Mouse (Mus musculus) adrenal gland, adult (tissue): Measurements from ENCODE around the gene Rnf144b.

Experiments used
- DNase-seq, 2 experiments: peaks; one replicate each; pipeline ENCODE4 v3.0.0; 2022 to 2023; ENCODE audit warnings: low spot score in 1 of 2; ENCODE audit not compliant: inconsistent age in 2 of 2

The Rnf144b gene

GRCm38 (mm10) chr13:47215815-47216585, 93.5 kb downstream of the Rnf144b start:
- peak in 1 of 2 experiments; percentile 55 for DNase-seq

GRCm38 (mm10) chr13:47217107-47217571, 94.7 kb downstream of the Rnf144b start:
- peak; percentile 53 to 74 for DNase-seq

- DNase-seq = no peak
Measured at GRCm38 (mm10) chr13:47218351-47218750, 95.9 kb downstream of the Rnf144b start.

- DNase-seq = no peak
Measured at GRCm38 (mm10) chr13:47220426-47220825, 98.0 kb downstream of the Rnf144b start.

GRCm38 (mm10) chr13:47223576-47224538, 101.4 kb downstream of the Rnf144b start:
- peak in 1 of 2 experiments; percentile 58 for DNase-seq

- DNase-seq = peak; percentile 34 to 52
Measured at GRCm38 (mm10) chr13:47224648-47225323, 102.3 kb downstream of the Rnf144b start.

- DNase-seq = no peak
Measured at GRCm38 (mm10) chr13:47225324-47225697, 102.9 kb downstream of the Rnf144b start.

- peak in 1 of 2 experiments; percentile 29 for DNase-seq
Measured at GRCm38 (mm10) chr13:47225802-47226201, 103.3 kb downstream of the Rnf144b start.

- DNase-seq = no peak
Measured at GRCm38 (mm10) chr13:47226521-47226920, 104.1 kb downstream of the Rnf144b start.

GRCm38 (mm10) chr13:47228201-47228600, 105.7 kb downstream of the Rnf144b start:
- no peak for DNase-seq

GRCm38 (mm10) chr13:47228626-47229190, 106.3 kb downstream of the Rnf144b start:
- no peak for DNase-seq

GRCm38 (mm10) chr13:47232163-47232562, 109.7 kb downstream of the Rnf144b start:
- no peak for DNase-seq

GRCm38 (mm10) chr13:47237376-47237775, 114.9 kb downstream of the Rnf144b start:
- no peak for DNase-seq

GRCm38 (mm10) chr13:47238131-47238530, 115.7 kb downstream of the Rnf144b start:
- DNase-seq = no peak

GRCm38 (mm10) chr13:47243569-47243968, 121.1 kb downstream of the Rnf144b start:
- no peak for DNase-seq

GRCm38 (mm10) chr13:47244771-47245170, 122.3 kb downstream of the Rnf144b start:
- no peak for DNase-seq

- no peak for DNase-seq
Measured at GRCm38 (mm10) chr13:47246459-47246858, 124.0 kb downstream of the Rnf144b start.

GRCm38 (mm10) chr13:47247156-47247800, 124.8 kb downstream of the Rnf144b start:
- DNase-seq = no peak

- no peak for DNase-seq
Measured at GRCm38 (mm10) chr13:47248289-47249010, 126.0 kb downstream of the Rnf144b start.

- DNase-seq = no peak
Measured at GRCm38 (mm10) chr13:47250615-47251014, 128.2 kb downstream of the Rnf144b start.
